Mouse (Mus musculus) liver, embryonic 14.5 days (tissue): ENCODE measurements around the gene Radil. TPM values are rescaled to one million over a fixed set of nuclear protein-coding genes. Genes with fewer than 3 reads are reported as not detected.

Experiments
- ATAC-seq: fragments of 200-750 bp; cut with Nextera tagmentation; 2 replicates; pipeline ENCODE4 v1.8.0; 2017; ENCODE audit warnings: moderate number of reproducible peaks, mild to moderate bottlenecking, moderate library complexity; ENCODE audit not compliant: insufficient read depth
- DNase-seq, 3 experiments: peaks; one replicate each; pipeline ENCODE4 v3.0.0-alpha.2; 2012 to 2013; ENCODE audit warnings: low read depth in 3 of 3, low spot score in 3 of 3
- H3K27ac ChIP-seq: fragments of 300-500 bp; sonication (generic); 2 replicates; pipeline ENCODE4 v1.5.1; 2014; ENCODE audit warnings: moderate library complexity, mild to moderate bottlenecking, control low read depth, inconsistent platforms
- H3K27me3 ChIP-seq: fragments of 300-500 bp; sonication (generic); 2 replicates; pipeline ENCODE4 v1.6.1; 2014; ENCODE audit warnings: mild to moderate bottlenecking, low read length, moderate library complexity; ENCODE audit not compliant: control insufficient read depth, insufficient read depth
- H3K36me3 ChIP-seq: fragments of 300-500 bp; sonication (generic); replicated peaks from 2 replicates; pipeline ENCODE4 v1.6.1; 2014; ENCODE audit warnings: low read depth; ENCODE audit not compliant: control insufficient read depth, insufficient read depth
- H3K4me1 ChIP-seq, 2 experiments: fragments of 200-500 bp in 1 of 2; fragments of 300-500 bp in 1 of 2; sonication (generic) in 1 of 2; replicated peaks; 2 replicates each; pipeline ENCODE4 v1.6.1; 2012 to 2014; ENCODE audit warnings: antibody characterized with exemption in 1 of 2, inconsistent platforms in 1 of 2, low read length in 1 of 2; ENCODE audit not compliant: control insufficient read depth in 2 of 2, insufficient read depth in 2 of 2
- H3K4me2 ChIP-seq: fragments of 300-500 bp; sonication (generic); 2 replicates; pipeline ENCODE4 v1.6.1; 2014; ENCODE audit warnings: low read depth, mild to moderate bottlenecking, control low read depth, moderate library complexity
- H3K4me3 ChIP-seq, 2 experiments: fragments of 200-500 bp in 1 of 2; fragments of 300-500 bp in 1 of 2; sonication (generic) in 1 of 2; 2 replicates each; pipeline ENCODE4 v1.5.1; 2012 to 2014; ENCODE audit warnings: low read depth in 2 of 2, low read length in 2 of 2, mild to moderate bottlenecking in 2 of 2, control low read depth in 1 of 2, inconsistent platforms in 1 of 2, moderate library complexity in 1 of 2; ENCODE audit not compliant: insufficient read depth in 1 of 2
- H3K9ac ChIP-seq: fragments of 300-500 bp; sonication (generic); replicated peaks from 2 replicates; pipeline ENCODE4 v1.6.1; 2014; ENCODE audit warnings: mild to moderate bottlenecking, control low read depth, moderate library complexity
- H3K9me3 ChIP-seq: fragments of 300-500 bp; sonication (generic); 2 replicates; pipeline ENCODE4 v1.6.1; 2016; ENCODE audit warnings: low read length, mixed read lengths; ENCODE audit not compliant: control insufficient read depth
- CTCF ChIP-seq: IDR thresholded peaks from 2 replicates; pipeline ENCODE4 v1.5.1; 2016; ENCODE audit warnings: antibody characterized with exemption, low read depth, control low read depth
- EP300 ChIP-seq: IDR thresholded peaks from 2 replicates; pipeline ENCODE4 v1.6.1; 2016; ENCODE audit warnings: antibody characterized with exemption, low read depth
- WGBS: fragments of 180-500 bp; shearing (Covaris S2); extraction: QIAGEN DNeasy Blood & Tissue Kit; methylation state at CpG from one replicate; pipeline ENCODE4 v1.1.7; 2014; ENCODE audit not compliant: insufficient replicate concordance; 5-methylcytosine and 5-hydroxymethylcytosine counted together
- polyA plus RNA-seq, 2 experiments: library from polyadenylated mRNA; depleted of rRNA in 1 of 2; stranded (reverse) in 1 of 2; unstranded in 1 of 2; fragments of >200 nt; fragmentation: Nextera tagmentation in 1 of 2; extraction: Ambion mirVana in 1 of 2; gene quantifications; 2 replicates each; pipeline versions ENCODE4 v1.2.1 to v1.2.3; 2012 to 2014

Gene Radil
- polyA plus RNA-seq, 2 experiments = 0.03 to 0.05 TPM

GRCm38 (mm10) chr5:142457345-142457744, 93.6 kb downstream of the Radil start:
- Histone ChIP-seq H3K4me3 (no peak overlapping the region), H3K36me3 (peaks cover 3% of the 10 kb centered on the region; the same call in 1 of the 2 replicates), H3K27me3 (no peaks in the 10 kb centered on the region), H3K4me1 (no peaks in the 10 kb centered on the region), H3K27ac (no peak overlapping the region), H3K9me3 (no peaks in the 10 kb centered on the region), H3K4me2 (no peak overlapping the region), H3K9ac (no peak overlapping the region)
- ATAC-seq = no peak
- 47% methylated on average over 10 of the region's 10 CpGs for WGBS
- TF ChIP-seq CTCF (no peak), EP300 (no peak)
- DNase-seq = no peak

GRCm38 (mm10) chr5:142456318-142456717, 94.6 kb downstream of the Radil start:
- Histone ChIP-seq H3K4me1 (no peaks in the 10 kb centered on the region), H3K36me3 (peaks cover 3% of the 10 kb centered on the region; the same call in 1 of the 2 replicates), H3K27me3 (no peaks in the 10 kb centered on the region), H3K9ac (no peak overlapping the region), H3K9me3 (no peaks in the 10 kb centered on the region), H3K4me3 (no peak overlapping the region), H3K27ac (no peak overlapping the region), H3K4me2 (no peak overlapping the region)
- no peak for ATAC-seq
- TF ChIP-seq EP300 = no peak
- no peak for TF ChIP-seq CTCF
- no peak for DNase-seq
- WGBS = 73% methylated on average over 15 of the region's 15 CpGs

GRCm38 (mm10) chr5:142453742-142454141, 97.2 kb downstream of the Radil start:
- Histone ChIP-seq H3K4me3 (no peak overlapping the region), H3K9me3 (no peaks in the 10 kb centered on the region), H3K27me3 (no peaks in the 10 kb centered on the region), H3K4me1 (no peaks in the 10 kb centered on the region), H3K27ac (no peak overlapping the region), H3K9ac (no peak overlapping the region), H3K36me3 (peaks cover 3% of the 10 kb centered on the region; the same call in 1 of the 2 replicates), H3K4me2 (no peak overlapping the region)
- WGBS = 80% methylated on average over 13 of the region's 13 CpGs
- DNase-seq (no peak), ATAC-seq (no peak)
- TF ChIP-seq CTCF = no peak
- no peak for TF ChIP-seq EP300

GRCm38 (mm10) chr5:142451759-142452158, 99.1 kb downstream of the Radil start:
- H3K4me1 ChIP-seq = no peaks in the 10 kb centered on the region
- WGBS = 33% methylated on average over 1 of the region's 1 CpGs
- H3K9ac ChIP-seq = no peak overlapping the region
- no peaks in the 10 kb centered on the region for H3K27me3 ChIP-seq
- H3K4me2 ChIP-seq = no peak overlapping the region
- no peak overlapping the region for H3K4me3 ChIP-seq
- H3K36me3 ChIP-seq = peaks cover 3% of the 10 kb centered on the region; the same call in 1 of the 2 replicates
- DNase-seq (no peak), ATAC-seq (peak; percentile 57; the same call in 1 of the 2 replicates)
- H3K9me3 ChIP-seq = no peaks in the 10 kb centered on the region
- H3K27ac ChIP-seq = no peak overlapping the region
- no peak for TF ChIP-seq CTCF
- TF ChIP-seq EP300 = no peak

GRCm38 (mm10) chr5:142450846-142451245, 100.1 kb downstream of the Radil start:
- DNase-seq = no peak
- no peak overlapping the region for H3K9ac ChIP-seq
- H3K9me3 ChIP-seq = no peaks in the 10 kb centered on the region
- H3K4me1 ChIP-seq = peaks cover 0 to under 1% of the 10 kb centered on the region in 2 experiments; a peak in 2 of 4 replicates
- H3K36me3 ChIP-seq = peaks cover 3% of the 10 kb centered on the region; the same call in 1 of the 2 replicates
- no peaks in the 10 kb centered on the region for H3K27me3 ChIP-seq
- TF ChIP-seq CTCF (no peak), EP300 (no peak)
- no peak overlapping the region for H3K27ac ChIP-seq
- WGBS = 84% methylated on average over 9 of the region's 9 CpGs
- no peak overlapping the region for H3K4me2 ChIP-seq
- no peak overlapping the region for H3K4me3 ChIP-seq
- no peak for ATAC-seq
